Mouse (Mus musculus): ENCODE measurements at regions not wholly inside any gene's neighbourhood (a gene's known extent, or its start where the extent isn't known, plus 50 kb on each side); places are given as distances from the start of the nearest gene placed in this dataset.
"Not testable (repeated sequence)": the region's sequence is repeated elsewhere in the genome, so short reads cannot be mapped to it uniquely, and the experiment has no call there.

DNA sequence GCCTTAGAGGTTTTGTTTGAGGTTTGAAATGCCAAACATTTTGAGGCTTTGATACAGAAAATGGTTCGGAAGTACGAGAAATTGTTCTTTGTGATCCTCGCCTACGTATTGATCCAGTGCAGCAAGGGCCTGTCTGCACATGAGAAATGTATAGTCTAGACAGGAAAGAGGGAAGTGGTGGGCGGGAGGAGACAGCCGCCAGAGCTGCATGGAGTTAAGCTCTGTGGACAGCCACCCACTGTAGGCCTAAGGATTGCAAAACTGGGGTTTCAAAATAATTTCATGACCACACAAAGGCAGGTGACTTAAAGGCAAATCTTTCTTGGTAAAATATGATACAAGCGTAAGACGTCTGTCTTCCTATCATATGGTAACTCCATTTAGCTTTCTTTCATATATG, 178.4 kb downstream of the Csl start:
- Histone ChIP-seq H3K4me1 (ENCODE audit: control insufficient read depth, insufficient read depth, low read length) (peaks cover 10% of the 10 kb centered on the region), H3K27ac (ENCODE audit: insufficient read depth, low read depth, low read length) (no peak overlapping the region), H3K4me3 (ENCODE audit: insufficient read depth, low read length) (no peak overlapping the region)
- TF ChIP-seq CTCF (IDR thresholded peaks at IDR 0.05; ENCODE audit: low read depth, low read length) = no peak
- no peak for TF ChIP-seq POLR2A (IDR thresholded peaks at IDR 0.05; ENCODE audit: borderline replicate concordance, low read depth, low read length)

DNA sequence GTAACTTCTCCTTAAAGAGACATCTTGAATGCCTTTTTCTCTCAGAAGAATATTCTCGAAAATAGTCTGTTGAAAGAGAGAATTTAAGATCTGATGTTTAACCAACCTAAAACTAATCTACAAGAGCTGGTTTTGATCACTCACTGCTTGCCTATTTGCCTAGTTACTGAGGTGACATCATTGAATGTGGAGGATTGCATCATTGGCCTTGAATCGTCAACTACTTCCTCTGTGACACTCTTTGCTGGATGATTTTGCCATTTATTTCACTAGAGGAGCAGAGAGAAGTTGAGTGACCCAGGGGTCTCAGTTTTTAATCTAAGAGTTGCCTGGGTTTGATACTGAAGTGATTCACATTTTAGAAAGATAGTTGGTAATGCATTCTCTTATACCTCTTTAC, 174.6 kb downstream of the Csl start:
- H3K4me3 ChIP-seq (ENCODE audit: insufficient read depth, low read length) = no peak overlapping the region
- no peak for TF ChIP-seq CTCF (IDR thresholded peaks at IDR 0.05; ENCODE audit: low read depth, low read length)
- no peak for TF ChIP-seq POLR2A (IDR thresholded peaks at IDR 0.05; ENCODE audit: borderline replicate concordance, low read depth, low read length)
- peaks cover 10% of the 10 kb centered on the region for H3K4me1 ChIP-seq (ENCODE audit: control insufficient read depth, insufficient read depth, low read length)
- H3K27ac ChIP-seq (ENCODE audit: insufficient read depth, low read depth, low read length) = no peak overlapping the region

DNA sequence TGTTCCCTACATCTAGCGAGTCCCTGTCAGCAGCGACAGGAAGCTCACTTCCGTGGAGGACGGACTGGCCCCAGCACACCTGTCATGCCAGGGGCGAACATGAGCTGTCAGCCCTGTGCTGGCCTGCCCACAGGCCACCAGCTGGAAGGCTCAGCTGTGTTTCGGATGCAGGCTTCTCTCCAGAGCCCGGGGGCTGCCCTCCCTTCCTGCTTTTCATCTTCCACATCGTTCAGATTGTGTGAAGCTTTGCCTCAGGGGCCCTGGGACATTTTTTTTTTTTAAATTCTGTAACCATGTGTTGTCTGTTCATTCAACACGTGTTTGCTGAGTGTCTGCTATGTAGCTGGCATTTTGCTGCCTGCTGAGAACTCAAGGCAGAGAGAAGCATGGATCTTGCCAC, 167.2 kb downstream of the Csl start:
- Histone ChIP-seq H3K4me1 (ENCODE audit: control insufficient read depth, insufficient read depth, low read length) (no peaks in the 10 kb centered on the region), H3K27ac (ENCODE audit: insufficient read depth, low read depth, low read length) (no peak overlapping the region), H3K4me3 (ENCODE audit: insufficient read depth, low read length) (no peak overlapping the region)
- TF ChIP-seq POLR2A (IDR thresholded peaks at IDR 0.05; ENCODE audit: borderline replicate concordance, low read depth, low read length) (no peak), CTCF (IDR thresholded peaks at IDR 0.05; ENCODE audit: low read depth, low read length) (no peak)

DNA sequence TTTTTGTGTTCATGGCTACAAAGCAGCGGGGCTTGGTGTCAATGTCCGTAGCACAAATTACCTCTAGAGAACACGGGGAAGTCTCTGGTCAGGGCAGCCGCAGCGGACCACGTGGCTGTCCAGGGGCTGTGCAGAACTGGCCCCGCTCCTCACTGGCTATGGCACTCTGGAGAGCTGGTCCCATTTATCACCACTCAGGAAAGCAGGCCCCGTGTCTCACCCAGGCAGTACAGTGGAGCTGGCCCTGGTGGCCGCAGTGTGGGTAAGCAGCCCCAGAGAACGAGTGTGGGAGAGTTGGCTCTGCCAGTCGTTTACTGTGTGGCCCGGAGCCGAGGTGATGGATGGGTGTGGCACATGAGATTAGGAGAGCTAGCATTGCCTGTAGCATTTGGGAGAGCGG, 163.8 kb downstream of the Csl start:
- no peaks in the 10 kb centered on the region for H3K4me1 ChIP-seq (ENCODE audit: control insufficient read depth, insufficient read depth, low read length)
- H3K4me3 ChIP-seq (ENCODE audit: insufficient read depth, low read length) = no peak overlapping the region
- no peak overlapping the region for H3K27ac ChIP-seq (ENCODE audit: insufficient read depth, low read depth, low read length)
- TF ChIP-seq CTCF (IDR thresholded peaks at IDR 0.05; ENCODE audit: low read depth, low read length) (no peak), POLR2A (IDR thresholded peaks at IDR 0.05; ENCODE audit: borderline replicate concordance, low read depth, low read length) (no peak)

DNA sequence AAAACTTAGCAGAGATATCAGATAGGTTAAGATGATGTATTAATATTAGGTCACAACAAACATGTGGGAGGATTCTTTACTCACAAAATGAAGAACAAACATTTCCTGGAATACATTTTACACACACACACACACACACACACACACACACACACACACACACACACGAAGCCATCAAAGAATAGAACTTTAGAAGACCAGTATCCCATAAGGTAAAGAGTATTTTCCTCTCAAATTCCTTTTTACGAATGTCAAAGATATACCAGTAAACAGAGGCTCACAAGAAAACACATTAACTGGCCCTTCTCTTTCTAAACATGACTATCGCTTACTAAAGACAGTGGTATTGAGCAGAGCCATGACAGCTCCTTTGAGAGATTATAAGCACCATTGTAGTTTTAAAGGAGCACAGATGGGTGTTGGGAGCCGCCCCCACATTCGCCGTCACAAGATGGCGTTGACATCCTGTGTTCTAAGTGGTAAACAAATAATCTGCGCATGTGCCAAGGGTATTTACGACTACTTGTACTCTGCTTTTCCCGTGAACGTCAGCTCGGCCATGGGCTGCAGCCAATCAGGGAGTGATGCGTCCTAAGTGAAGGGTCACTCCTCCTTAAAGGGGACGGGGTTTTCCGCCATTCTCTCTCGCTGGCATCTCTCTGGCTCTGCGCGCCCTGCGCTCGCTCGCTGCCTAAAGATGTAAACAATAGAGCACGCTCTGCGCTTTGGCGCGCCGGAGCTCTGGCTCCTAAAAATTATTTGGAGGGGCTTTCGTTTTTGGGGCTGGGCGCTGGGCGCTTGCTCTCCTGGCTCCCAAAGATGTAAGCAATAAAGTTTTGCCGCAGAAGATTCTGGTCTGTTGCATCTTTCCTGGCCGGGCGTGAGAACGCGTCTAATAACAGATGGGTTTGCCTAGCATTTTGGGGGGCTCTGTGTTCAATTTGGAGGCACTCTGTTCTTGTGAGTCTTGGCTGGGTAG, 160.0 kb downstream of the Csl start:
- H3K4me1 ChIP-seq (ENCODE audit: control insufficient read depth, insufficient read depth, low read length) = not testable (repeated sequence)
- peak overlapping the region; percentile 13; the same call in 1 of the 2 replicates for H3K27ac ChIP-seq (ENCODE audit: insufficient read depth, low read depth, low read length)
- H3K4me3 ChIP-seq (ENCODE audit: insufficient read depth, low read length) = peak overlapping the region; percentile 58

DNA sequence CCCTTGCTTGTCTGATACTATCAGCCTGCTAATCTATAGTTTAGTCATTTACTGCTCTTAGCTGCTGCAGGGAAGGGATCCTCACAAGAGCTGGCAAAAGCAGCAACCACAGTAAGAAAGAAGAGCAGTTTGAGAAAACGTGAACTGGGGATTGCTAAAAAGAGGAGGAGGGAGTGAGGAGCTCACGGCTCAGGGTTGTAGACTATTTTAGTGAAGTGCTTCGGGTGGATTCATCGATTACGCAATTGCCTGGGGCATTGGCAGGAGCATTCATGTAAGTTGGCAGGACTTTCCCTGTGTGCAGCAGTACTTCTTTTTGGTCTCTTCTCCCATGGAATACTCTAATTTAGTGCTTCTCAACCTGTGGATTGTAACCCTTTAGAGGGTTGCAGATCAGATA, 157.1 kb downstream of the Csl start:
- H3K4me1 ChIP-seq (ENCODE audit: control insufficient read depth, insufficient read depth, low read length) = peaks cover 10% of the 10 kb centered on the region
- TF ChIP-seq CTCF (IDR thresholded peaks at IDR 0.05; ENCODE audit: low read depth, low read length) = no peak
- no peak for TF ChIP-seq POLR2A (IDR thresholded peaks at IDR 0.05; ENCODE audit: borderline replicate concordance, low read depth, low read length)
- no peak overlapping the region for H3K4me3 ChIP-seq (ENCODE audit: insufficient read depth, low read length)
- H3K27ac ChIP-seq (ENCODE audit: insufficient read depth, low read depth, low read length) = no peak overlapping the region

DNA sequence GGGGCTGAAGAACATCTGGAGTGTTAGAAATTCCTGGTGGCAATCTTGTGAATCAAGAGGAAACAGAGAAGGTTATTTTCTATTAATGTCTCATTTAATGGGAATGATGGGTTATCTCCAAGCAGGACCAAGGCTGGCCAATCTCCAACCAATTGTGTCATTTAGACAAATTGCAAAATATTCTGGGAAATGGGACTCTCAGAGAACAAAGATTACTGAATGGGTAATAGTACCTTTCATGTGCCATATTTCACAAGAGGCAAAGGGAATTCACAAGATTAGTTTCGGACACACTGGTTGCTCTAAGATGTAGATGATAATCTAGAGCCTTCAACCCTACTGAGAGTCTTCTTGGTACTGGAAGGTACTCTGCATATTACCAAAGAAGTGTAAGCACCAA, 155.3 kb downstream of the Csl start:
- H3K27ac ChIP-seq (ENCODE audit: insufficient read depth, low read depth, low read length) = no peak overlapping the region
- peaks cover 10% of the 10 kb centered on the region for H3K4me1 ChIP-seq (ENCODE audit: control insufficient read depth, insufficient read depth, low read length)
- TF ChIP-seq POLR2A (IDR thresholded peaks at IDR 0.05; ENCODE audit: borderline replicate concordance, low read depth, low read length) = no peak
- TF ChIP-seq CTCF (IDR thresholded peaks at IDR 0.05; ENCODE audit: low read depth, low read length) = no peak
- no peak overlapping the region for H3K4me3 ChIP-seq (ENCODE audit: insufficient read depth, low read length)

DNA sequence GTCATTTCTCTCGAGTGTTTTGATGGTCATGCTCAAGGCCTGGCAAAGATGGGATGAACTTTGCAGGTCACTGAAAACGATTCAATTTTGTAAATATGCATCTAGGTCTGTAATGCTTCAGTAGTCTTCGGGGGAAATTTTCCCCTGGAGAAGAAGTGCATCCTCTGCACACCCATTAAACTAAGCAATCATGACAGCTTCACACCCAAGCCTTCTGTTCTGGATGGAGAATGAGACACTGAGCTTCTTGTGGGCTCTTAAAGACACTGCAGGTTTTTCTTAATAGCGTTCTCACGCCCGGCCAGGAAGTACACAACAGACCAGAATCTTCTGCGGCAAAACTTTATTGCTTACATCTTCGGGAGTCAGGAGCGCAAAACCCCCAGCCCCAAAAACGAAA, 151.0 kb downstream of the Csl start:
- H3K4me1 ChIP-seq (ENCODE audit: control insufficient read depth, insufficient read depth, low read length) = no peaks in the 10 kb centered on the region
- TF ChIP-seq POLR2A (IDR thresholded peaks at IDR 0.05; ENCODE audit: borderline replicate concordance, low read depth, low read length) = no peak
- no peak for TF ChIP-seq CTCF (IDR thresholded peaks at IDR 0.05; ENCODE audit: low read depth, low read length)
- no peak overlapping the region for H3K27ac ChIP-seq (ENCODE audit: insufficient read depth, low read depth, low read length)
- no peak overlapping the region for H3K4me3 ChIP-seq (ENCODE audit: insufficient read depth, low read length)

DNA sequence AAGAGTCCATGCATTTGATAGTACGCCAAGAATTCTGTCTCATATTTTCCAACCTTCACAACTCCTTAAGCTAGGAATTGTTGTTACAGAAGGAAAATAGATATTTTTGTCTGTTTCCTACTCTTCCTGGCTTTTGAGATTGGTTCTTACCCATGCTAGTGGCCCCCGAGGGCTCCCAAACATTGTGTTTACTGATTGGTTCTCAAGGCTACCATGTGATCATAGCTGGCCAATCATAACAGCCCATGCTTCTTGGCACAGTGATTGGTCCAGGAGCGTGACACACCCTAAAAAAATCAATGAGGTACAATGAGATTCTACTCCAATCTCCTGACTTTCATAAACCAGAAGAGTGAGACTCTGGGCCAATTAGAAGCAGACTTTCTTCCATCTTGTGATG, 150.0 kb downstream of the Csl start:
- Histone ChIP-seq H3K4me3 (ENCODE audit: insufficient read depth, low read length) (no peak overlapping the region), H3K4me1 (ENCODE audit: control insufficient read depth, insufficient read depth, low read length) (no peaks in the 10 kb centered on the region), H3K27ac (ENCODE audit: insufficient read depth, low read depth, low read length) (no peak overlapping the region)
- TF ChIP-seq POLR2A (IDR thresholded peaks at IDR 0.05; ENCODE audit: borderline replicate concordance, low read depth, low read length) = no peak
- TF ChIP-seq CTCF (IDR thresholded peaks at IDR 0.05; ENCODE audit: low read depth, low read length) = no peak

DNA sequence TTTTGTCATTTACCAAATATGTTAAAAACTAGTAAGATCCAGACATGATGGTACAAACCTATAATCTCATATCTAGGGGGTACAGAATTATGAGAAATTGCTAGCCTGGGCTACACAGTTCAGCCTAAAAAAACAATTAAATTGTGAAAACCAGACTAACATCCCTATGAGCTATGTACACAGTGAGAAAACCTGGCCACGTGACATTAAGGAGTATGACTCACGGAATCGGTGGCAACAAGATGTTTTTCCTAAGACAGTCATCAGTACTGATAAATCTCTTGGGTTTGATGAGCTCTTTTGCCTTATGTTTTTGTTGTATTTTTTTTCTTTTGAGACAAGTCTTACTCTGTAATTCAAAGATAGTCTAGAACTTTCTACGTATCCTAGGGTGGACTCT, 148.6 kb downstream of the Csl start:
- no peaks in the 10 kb centered on the region for H3K4me1 ChIP-seq (ENCODE audit: control insufficient read depth, insufficient read depth, low read length)
- H3K4me3 ChIP-seq (ENCODE audit: insufficient read depth, low read length) = no peak overlapping the region

More for the DNA sequence above, 148.6 kb downstream of the Csl start:
- TF ChIP-seq POLR2A (IDR thresholded peaks at IDR 0.05; ENCODE audit: borderline replicate concordance, low read depth, low read length) (no peak), CTCF (IDR thresholded peaks at IDR 0.05; ENCODE audit: low read depth, low read length) (no peak)
- no peak overlapping the region for H3K27ac ChIP-seq (ENCODE audit: insufficient read depth, low read depth, low read length)

Data from bone marrow macrophage, adult 2 months (primary cell).